9 mouse cellular contexts compared by ENCODE assay signal in genomic region chr9:53404050-53404752, GRCm38 (mm10). TPM values are rescaled to one million over a fixed set of nuclear protein-coding genes. Genes with fewer than 3 reads are reported as not detected.
A peak's percentile ranks its signal among the peaks of the same experiment; 100 is the strongest.
DNase-seq lines count a peak whose midpoint lies in the region; ATAC-seq and TF ChIP-seq lines count a peak whose summit lies in the region.
"Had no signal": no experiment of that assay in that cellular context is flagged by ENCODE, and none has a peak within 500 bp of the region (broad histone marks: within the 10 kb centered on the region; RNA-seq: fewer than 3 reads in every experiment).

No protein-coding gene starts in this region.

- TF ChIP-seq EP300 in lung, postnatal 0 days (IDR thresholded peaks at IDR 0.05), result no peak

- H3K27ac ChIP-seq in lung, embryonic 14.5 days (ENCODE audit: low read depth), result no peak overlapping the region
- H3K27ac ChIP-seq in lung, postnatal 0 days (ENCODE audit: low read length), result no peak overlapping the region
- H3K27ac ChIP-seq in hindbrain, embryonic 15.5 days (replicated peaks), result peak overlapping the region; percentile 93
- H3K27ac ChIP-seq: neural tube, embryonic 12.5 days had no signal

- WGBS in lung, embryonic 14.5 days, result 78% methylated on average over 6 of the region's 6 CpGs
- WGBS in lung, postnatal 0 days, result 85% methylated on average over 6 of the region's 6 CpGs
- 77% methylated on average over 6 of the region's 6 CpGs for WGBS in hindbrain, embryonic 15.5 days

- no peak for DNase-seq in lung, embryonic 14.5 days
- no peak for DNase-seq in lung, postnatal 0 days (ENCODE audit: low spot score)
- peak; percentile 93 for DNase-seq in ZHBTc4 (ENCODE audit: low read depth, low spot score)
- peak; percentile 31 for DNase-seq in retina, postnatal 1 day
- DNase-seq in right cerebral cortex, postnatal 4 days, result no peak
- no peak for DNase-seq in kidney, postnatal 10 days

- H3K4me3 ChIP-seq in lung, embryonic 14.5 days (ENCODE audit: low read depth, low read length), result no peak overlapping the region
- H3K4me3 ChIP-seq in lung, postnatal 0 days (ENCODE audit: low read depth, low read length), result no peak overlapping the region
- no peak overlapping the region for H3K4me3 ChIP-seq in hindbrain, embryonic 15.5 days

- peaks cover 14% of the 10 kb centered on the region for H3K4me1 ChIP-seq in lung, embryonic 14.5 days (ENCODE audit: insufficient read depth)
- peaks cover 12% of the 10 kb centered on the region; the same call in 1 of the 2 replicates for H3K4me1 ChIP-seq in lung, postnatal 0 days (ENCODE audit: insufficient read depth, low read depth, low read length)
- peaks cover 32% of the 10 kb centered on the region for H3K4me1 ChIP-seq in hindbrain, embryonic 15.5 days (replicated peaks)

- no peak overlapping the region for H3K9ac ChIP-seq in lung, embryonic 14.5 days
- no peak overlapping the region for H3K9ac ChIP-seq in lung, postnatal 0 days (replicated peaks; ENCODE audit: low read depth)
- H3K9ac ChIP-seq in hindbrain, embryonic 15.5 days, result no peak overlapping the region
- H3K9ac ChIP-seq: limb, embryonic 13.5 days; neural tube, embryonic 12.5 days had no signal

- H3K27me3 ChIP-seq in lung, embryonic 14.5 days (ENCODE audit: insufficient read depth, low read length), result no peaks in the 10 kb centered on the region
- no peaks in the 10 kb centered on the region for H3K27me3 ChIP-seq in lung, postnatal 0 days (replicated peaks; ENCODE audit: insufficient read depth, low read length)
- H3K27me3 ChIP-seq in hindbrain, embryonic 15.5 days, result no peaks in the 10 kb centered on the region
- H3K27me3 ChIP-seq: limb, embryonic 13.5 days; neural tube, embryonic 12.5 days had no signal

- no peak for TF ChIP-seq CTCF in lung, embryonic 14.5 days (IDR thresholded peaks at IDR 0.05; ENCODE audit: low read depth)
- no peak for TF ChIP-seq CTCF in lung, postnatal 0 days (IDR thresholded peaks at IDR 0.05)

- H3K9me3 ChIP-seq in lung, embryonic 14.5 days (ENCODE audit: low read depth, low read length), result no peaks in the 10 kb centered on the region
- H3K9me3 ChIP-seq in lung, postnatal 0 days (ENCODE audit: low read length), result no peaks in the 10 kb centered on the region
- no peaks in the 10 kb centered on the region for H3K9me3 ChIP-seq in hindbrain, embryonic 15.5 days
- H3K9me3 ChIP-seq: limb, embryonic 13.5 days; neural tube, embryonic 12.5 days had no signal

- no peak for ATAC-seq in lung, embryonic 14.5 days (ENCODE audit: insufficient read depth)
- ATAC-seq in lung, postnatal 0 days, result no peak
- ATAC-seq in hindbrain, embryonic 15.5 days (ENCODE audit: low FRiP score, low read depth), result no peak

- peak overlapping the region; percentile 61; the same call in 1 of the 2 replicates for H3K4me2 ChIP-seq in lung, embryonic 14.5 days
- no peak overlapping the region for H3K4me2 ChIP-seq in lung, postnatal 0 days (replicated peaks; ENCODE audit: low read depth, low read length)
- H3K4me2 ChIP-seq in hindbrain, embryonic 15.5 days, result no peak overlapping the region

- H3K36me3 ChIP-seq in lung, embryonic 14.5 days (ENCODE audit: insufficient read depth), result peaks cover 8% of the 10 kb centered on the region
- peaks cover 4% of the 10 kb centered on the region; the same call in 1 of the 2 replicates for H3K36me3 ChIP-seq in lung, postnatal 0 days (ENCODE audit: insufficient read depth, low read length)
- H3K36me3 ChIP-seq in hindbrain, embryonic 15.5 days, result no peaks in the 10 kb centered on the region
- H3K36me3 ChIP-seq: neural tube, embryonic 12.5 days had no signal

RNA-seq across cellular contexts. Expression of gene 4930550C14Rik, which starts 2.1 kb away (rescaled TPM):
- polyA plus RNA-seq in lung, embryonic 14.5 days (2014; fragmentation: Nextera tagmentation; extraction: Ambion mirVana), result 1.2 and 1.6 TPM in 2 replicates
- polyA plus RNA-seq in lung, postnatal 0 days (2015; fragmentation: Nextera tagmentation; extraction: Ambion mirVana), result 2.6 and 2.8 TPM in 2 replicates
- polyA plus RNA-seq in hindbrain, embryonic 15.5 days (2015; fragmentation: Nextera tagmentation; extraction: Ambion mirVana), result 0.29 and 0.55 TPM in 2 replicates

RNA-seq across cellular contexts. Expression of gene Kdelc2, which starts 20.4 kb away (rescaled TPM):
- 43.5 and 43.9 TPM in 2 replicates for polyA plus RNA-seq in lung, embryonic 14.5 days (2014; fragmentation: Nextera tagmentation; extraction: Ambion mirVana)
- 30.2 and 37.3 TPM in 2 replicates for polyA plus RNA-seq in lung, postnatal 0 days (2015; fragmentation: Nextera tagmentation; extraction: Ambion mirVana)
- 6.8 and 7.9 TPM in 2 replicates for polyA plus RNA-seq in hindbrain, embryonic 15.5 days (2015; fragmentation: Nextera tagmentation; extraction: Ambion mirVana)

Comparison
In these comparisons a context has a peak if more than half of its experiments do, and no peak if none do; other contexts are left out.
1. DNase-seq: peak in ZHBTc4 (single experiment) and retina, postnatal 1 day (single experiment); none in lung, embryonic 14.5 days (single experiment), lung, postnatal 0 days (single experiment), right cerebral cortex, postnatal 4 days (single experiment) and kidney, postnatal 10 days (single experiment).